Mouse (Mus musculus) right cerebral cortex, postnatal 10 days (tissue): ENCODE data around the gene Prdm12.
"Not testable (repeated sequence)": the region's sequence is repeated elsewhere in the genome, so short reads cannot be mapped to it uniquely, and the experiment has no call there.

Experiments used
- DNase-seq, 2 experiments: peaks; one replicate each; pipeline ENCODE4 v3.0.0; 2021; ENCODE audit warnings: low spot score in 2 of 2

Prdm12 gene

GRCm38 (mm10) chr2:31641929-31642328, 2.1 kb downstream of the Prdm12 start:
- DNase-seq, result no peak

- DNase-seq, result peak; percentile 83 to 87
These were observed 14.4 kb downstream of the Prdm12 start for GRCm38 (mm10) chr2:31653971-31654853.

- peak; percentile 70 to 82 for DNase-seq
These were observed 15.2 kb downstream of the Prdm12 start for GRCm38 (mm10) chr2:31654854-31655559.

- no peak for DNase-seq
These were observed 16.5 kb downstream of the Prdm12 start for GRCm38 (mm10) chr2:31656374-31656773.

GRCm38 (mm10) chr2:31662939-31663803, 23.3 kb downstream of the Prdm12 start:
- DNase-seq, result no peak

- no peak for DNase-seq
These were observed 24.0 kb downstream of the Prdm12 start for GRCm38 (mm10) chr2:31663804-31664180.

- peak in 1 of 2 experiments; percentile 23 for DNase-seq
These were observed 27.5 kb downstream of the Prdm12 start for GRCm38 (mm10) chr2:31667332-31667731.

- peak; percentile 95 to 97 for DNase-seq
These were observed 30.8 kb downstream of the Prdm12 start, which contains the start of gene Exosc2 for GRCm38 (mm10) chr2:31670551-31671035. Gene Exosc2 (plus strand): TSS chr2:31670715.

- DNase-seq, result no peak
These were observed 38.8 kb downstream of the Prdm12 start for GRCm38 (mm10) chr2:31678641-31679040.

- not testable (repeated sequence) for DNase-seq
These were observed 41.3 kb downstream of the Prdm12 start for GRCm38 (mm10) chr2:31681051-31681707.

- no peak for DNase-seq
These were observed 41.9 kb downstream of the Prdm12 start for GRCm38 (mm10) chr2:31681731-31682235.

GRCm38 (mm10) chr2:31683666-31684065, 43.8 kb downstream of the Prdm12 start:
- peak; percentile 75 to 78 for DNase-seq

GRCm38 (mm10) chr2:31688074-31688925, 48.5 kb downstream of the Prdm12 start, which contains the start of gene Abl1:
Gene Abl1 (plus strand): TSS chr2:31688376.
- DNase-seq, result peak; percentile 97 to 99

GRCm38 (mm10) chr2:31689045-31689444, 49.2 kb downstream of the Prdm12 start:
- no peak for DNase-seq

GRCm38 (mm10) chr2:31690063-31690462, 50.2 kb downstream of the Prdm12 start:
- DNase-seq, result no peak

GRCm38 (mm10) chr2:31698209-31698608, 58.4 kb downstream of the Prdm12 start:
- DNase-seq, result no peak

GRCm38 (mm10) chr2:31700545-31701446, 61.0 kb downstream of the Prdm12 start:
- peak in 1 of 2 experiments; percentile 50 for DNase-seq

GRCm38 (mm10) chr2:31703226-31703625, 63.4 kb downstream of the Prdm12 start:
- DNase-seq, result no peak
